Mouse (Mus musculus) G1E (cell line): ENCODE measurements at regions not wholly inside any gene's neighbourhood (a gene's known extent, or its start where the extent isn't known, plus 50 kb on each side); places are given as distances from the start of the nearest gene placed in this dataset.

ENCODE experiments used
- CTCF ChIP-seq: IDR thresholded peaks from 2 replicates; pipeline ENCODE4 v1.5.1; 2012; ENCODE audit warnings: low read depth, low read length, inconsistent platforms, mixed read lengths
- GATA1 ChIP-seq: IDR thresholded peaks from 2 replicates; pipeline ENCODE4 v1.6.1; 2012; ENCODE audit warnings: borderline replicate concordance, low read length, inconsistent platforms, mixed read lengths
- POLR2AphosphoS5 ChIP-seq: IDR thresholded peaks from 2 replicates; pipeline ENCODE4 v1.6.1; 2012; ENCODE audit warnings: low read depth, low read length, inconsistent platforms; ENCODE audit not compliant: insufficient replicate concordance
- TAL1 ChIP-seq: conservative IDR thresholded peaks from 2 replicates; pipeline ENCODE4 v1.6.1; 2012; ENCODE audit warnings: low read depth, low read length, inconsistent platforms, mixed read lengths

- no peak for TF ChIP-seq CTCF
- TF ChIP-seq GATA1, result no peak
- TF ChIP-seq POLR2AphosphoS5, result no peak
- no peak for TF ChIP-seq TAL1
Measured at GRCm38 (mm10) chr6:111815150-111815549, 458.4 kb upstream of the Lmcd1 start.
